Mouse (Mus musculus): ENCODE results near the gene Gm28827. TPM values are rescaled to one million over a fixed set of nuclear protein-coding genes. Genes with fewer than 3 reads are reported as not detected.
"Not testable (repeated sequence)": the region's sequence is repeated elsewhere in the genome, so short reads cannot be mapped to it uniquely, and the experiment has no call there.

Gm28827 gene
- polyA plus RNA-seq (2021), result not detected

DNA sequence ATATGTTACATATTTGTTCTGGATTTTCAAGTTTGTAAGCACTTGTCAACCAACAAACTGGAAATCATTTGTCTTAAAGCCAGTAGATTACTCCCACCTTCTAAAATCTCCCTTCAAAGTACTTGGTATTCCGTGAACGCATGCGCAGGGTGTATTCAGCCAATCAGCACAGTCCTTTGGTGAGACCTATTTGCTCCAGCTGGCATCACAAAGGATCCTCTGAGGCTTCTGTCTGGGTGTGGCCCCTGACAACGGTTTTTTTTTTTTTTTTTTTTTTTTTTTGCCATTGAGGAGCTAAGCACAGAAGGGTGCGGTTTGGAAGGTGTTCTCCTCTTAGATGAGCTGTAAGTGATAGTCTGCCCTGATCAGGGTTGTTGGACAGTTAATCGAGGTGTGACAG is at the start of gene Gm28827:
Gm28827 (plus strand) TSS at position 301 of the 400 bp plus-strand sequence.
- DNase-seq (ENCODE audit: low read depth, low spot score); ATAC-seq; POLR2A ChIA-PET; in situ Hi-C loops (cut with MboI; ENCODE audit: low pct_unique_long_range_greater_than_20kb); H3K27me3 ChIP-seq; CTCF ChIA-PET: not testable (repeated sequence)

All from Patski (cell line).